Mouse (Mus musculus) CH12.LX (cell line): ENCODE measurements around the gene Rbfox1. TPM values are rescaled to one million over a fixed set of nuclear protein-coding genes. Genes with fewer than 3 reads are reported as not detected.

Experiments
- DNase-seq: peaks from one replicate; pipeline ENCODE4 v3.0.0-alpha.2; 2013; ENCODE audit errors: extremely low read depth
- H3K27ac ChIP-seq: 2 replicates; pipeline ENCODE4 v1.5.1; 2012; ENCODE audit warnings: low read depth, mild to moderate bottlenecking, control low read depth, moderate library complexity; ENCODE audit not compliant: insufficient read depth
- H3K27me3 ChIP-seq: replicated peaks from 2 replicates; pipeline ENCODE3; 2012; ENCODE audit warnings: inconsistent platforms
- H3K36me3 ChIP-seq, 2 experiments: replicated peaks in 1 of 2; 2 replicates each; pipeline versions ENCODE3 to v1.6.1; 2012; ENCODE audit warnings: inconsistent platforms in 1 of 2, low read length in 1 of 2, mild to moderate bottlenecking in 1 of 2, mixed read lengths in 1 of 2, moderate library complexity in 1 of 2; ENCODE audit not compliant: control insufficient read depth in 1 of 2, insufficient read depth in 1 of 2
- H3K4me1 ChIP-seq, 2 experiments: 2 replicates each; pipeline ENCODE4 v1.6.1; 2012; ENCODE audit warnings: inconsistent platforms in 1 of 2, moderate library complexity in 1 of 2; ENCODE audit not compliant: insufficient read depth in 2 of 2, control insufficient read depth in 1 of 2
- H3K4me2 ChIP-seq: 2 replicates; pipeline ENCODE4 v1.6.1; 2012; ENCODE audit warnings: low read depth, mild to moderate bottlenecking, control low read depth; ENCODE audit not compliant: poor library complexity, insufficient read depth, severe bottlenecking
- H3K4me3 ChIP-seq, 3 experiments: fragments of 150-350 bp in 1 of 3; sonication (generic) in 1 of 3; replicated peaks in 1 of 3; 2 replicates each; pipeline versions ENCODE3 to v1.5.1; 2011 to 2012; ENCODE audit warnings: low read depth in 2 of 3, low read length in 2 of 3, mild to moderate bottlenecking in 2 of 3, moderate library complexity in 2 of 3, control low read depth in 1 of 3, improper control_type of control experiment in 1 of 3, inconsistent platforms in 1 of 3, mixed read lengths in 1 of 3; ENCODE audit not compliant: poor library complexity in 1 of 3
- H3K79me2 ChIP-seq: replicated peaks from 2 replicates; pipeline ENCODE4 v1.6.1; 2012; ENCODE audit warnings: mild to moderate bottlenecking, moderate library complexity; ENCODE audit not compliant: control insufficient read depth, poor library complexity, insufficient read depth, severe bottlenecking; ENCODE audit errors: extremely low read depth
- H3K9ac ChIP-seq: 2 replicates; pipeline ENCODE4 v1.6.1; 2012; ENCODE audit warnings: low read depth, mild to moderate bottlenecking, control low read depth, moderate library complexity; ENCODE audit not compliant: insufficient read depth
- H3K9me3 ChIP-seq: replicated peaks from 2 replicates; pipeline ENCODE3; 2012; ENCODE audit warnings: low read length, inconsistent platforms, mixed read lengths
- BHLHE40 ChIP-seq: IDR thresholded peaks from 2 replicates; pipeline ENCODE4 v1.6.1; 2011; ENCODE audit warnings: mild to moderate bottlenecking, low read depth, low read length, improper control_type of control experiment
- CHD1 ChIP-seq: IDR thresholded peaks from 2 replicates; pipeline ENCODE4 v1.6.1; 2012; ENCODE audit warnings: low read depth, low read length, improper control_type of control experiment, inconsistent platforms
- CTCF ChIP-seq, 2 experiments: IDR thresholded peaks in 1 of 2; conservative IDR thresholded peaks in 1 of 2; 2 replicates each; pipeline ENCODE4 v1.5.1; 2011 to 2012; ENCODE audit warnings: low read depth in 2 of 2, low read length in 2 of 2, improper control_type of control experiment in 1 of 2, inconsistent platforms in 1 of 2, mild to moderate bottlenecking in 1 of 2, moderate library complexity in 1 of 2
- ELF1 ChIP-seq: IDR thresholded peaks from 2 replicates; pipeline ENCODE4 v1.6.1; 2014; ENCODE audit warnings: low read depth, mild to moderate bottlenecking, inconsistent platforms, low read length, improper control_type of control experiment
- GABPA ChIP-seq: IDR thresholded peaks from 2 replicates; pipeline ENCODE4 v1.6.1; 2012; ENCODE audit warnings: low read depth, low read length, improper control_type of control experiment, inconsistent platforms; ENCODE audit not compliant: insufficient replicate concordance
- HCFC1 ChIP-seq: IDR thresholded peaks from 2 replicates; pipeline ENCODE4 v1.6.1; 2012; ENCODE audit warnings: low read depth, mild to moderate bottlenecking, inconsistent platforms, low read length, improper control_type of control experiment
- IRF4 ChIP-seq: IDR thresholded peaks from 2 replicates; pipeline ENCODE4 v1.6.1; 2014; ENCODE audit warnings: low read depth, mild to moderate bottlenecking, inconsistent platforms, low read length, improper control_type of control experiment
- JUN ChIP-seq: IDR thresholded peaks from 2 replicates; pipeline ENCODE4 v1.6.1; 2011; ENCODE audit warnings: low read depth, mild to moderate bottlenecking, low read length, improper control_type of control experiment, moderate library complexity; ENCODE audit not compliant: insufficient read depth
- JUND ChIP-seq: conservative IDR thresholded peaks from 2 replicates; pipeline ENCODE4 v1.6.1; 2011; ENCODE audit warnings: low read depth, low read length, improper control_type of control experiment
- KAT2A ChIP-seq: IDR thresholded peaks from 2 replicates; pipeline ENCODE4 v1.6.1; 2012; ENCODE audit warnings: low read length, improper control_type of control experiment, inconsistent platforms; ENCODE audit not compliant: insufficient replicate concordance
- MAZ ChIP-seq: IDR thresholded peaks from 2 replicates; pipeline ENCODE4 v1.6.1; 2012; ENCODE audit warnings: low read depth, mild to moderate bottlenecking, inconsistent platforms, low read length, improper control_type of control experiment, moderate library complexity
- NELFE ChIP-seq: IDR thresholded peaks from 2 replicates; pipeline ENCODE4 v1.6.1; 2011; ENCODE audit warnings: low read depth, low read length, improper control_type of control experiment
- PAX5 ChIP-seq: IDR thresholded peaks from 2 replicates; pipeline ENCODE4 v1.6.1; 2012; ENCODE audit warnings: low read length, inconsistent platforms, mixed read lengths
- POLR2A ChIP-seq: IDR thresholded peaks from 2 replicates; pipeline ENCODE4 v1.6.1; 2011; ENCODE audit warnings: low read depth, mild to moderate bottlenecking, improper control_type of control experiment, low read length
- POLR2AphosphoS2 ChIP-seq: IDR thresholded peaks from 2 replicates; pipeline ENCODE4 v1.6.1; 2011; ENCODE audit warnings: low read depth, low read length, improper control_type of control experiment
- RAD21 ChIP-seq: IDR thresholded peaks from 2 replicates; pipeline ENCODE4 v1.6.1; 2011; ENCODE audit warnings: low read depth, mild to moderate bottlenecking, low read length, improper control_type of control experiment, moderate library complexity
- TCF12 ChIP-seq: IDR thresholded peaks from 2 replicates; pipeline ENCODE4 v1.6.1; 2014; ENCODE audit warnings: low read depth, mild to moderate bottlenecking, inconsistent platforms, low read length, improper control_type of control experiment
- USF1 ChIP-seq: IDR thresholded peaks from 2 replicates; pipeline ENCODE4 v1.6.1; 2014; ENCODE audit warnings: low read depth, mild to moderate bottlenecking, inconsistent platforms, low read length, improper control_type of control experiment
- USF2 ChIP-seq: conservative IDR thresholded peaks from 2 replicates; pipeline ENCODE4 v1.6.1; 2011; ENCODE audit warnings: low read depth, low read length, improper control_type of control experiment
- ZMIZ1 ChIP-seq: IDR thresholded peaks from 2 replicates; pipeline ENCODE4 v1.6.1; 2012; ENCODE audit warnings: low read depth, mild to moderate bottlenecking, inconsistent platforms, low read length, improper control_type of control experiment
- dilution Hi-C: fragments of 300-500 bp; cut with MboI; formaldehyde crosslinking; loops from 2 replicates; pipeline ENCODE4 v1.14.3; 2020; ENCODE audit warnings: low sequenced_read_pairs; ENCODE audit not compliant: extremely low pct_unique_long_range_greater_than_20kb, extremely low pct_ligation_motif_present
- in situ Hi-C: fragments of 300-500 bp; cut with MboI; formaldehyde crosslinking; loops from 3 replicates; pipeline ENCODE4 v1.14.3; 2019; ENCODE audit warnings: low sequenced_read_pairs, low pct_ligation_motif_present, low pct_unique_long_range_greater_than_20kb, mixed read lengths
- polyA plus RNA-seq: library from polyadenylated mRNA; unstranded; fragments of >175 nt; gene quantifications from 2 replicates; pipeline ENCODE4 v1.2.1, GENCODE M21; 2012; ENCODE audit warnings: low read depth; ENCODE audit not compliant: insufficient read length
- total RNA-seq, 2 experiments: library from RNA; depleted of rRNA; stranded (reverse); fragments of 300-350 nt in 1 of 2; fragments of >200 nt in 1 of 2; gene quantifications; 2 replicates each; pipeline ENCODE4 v1.2.3; 2012 to 2014

Gene Rbfox1
- total and polyA plus RNA-seq, 3 experiments: not detected

DNA sequence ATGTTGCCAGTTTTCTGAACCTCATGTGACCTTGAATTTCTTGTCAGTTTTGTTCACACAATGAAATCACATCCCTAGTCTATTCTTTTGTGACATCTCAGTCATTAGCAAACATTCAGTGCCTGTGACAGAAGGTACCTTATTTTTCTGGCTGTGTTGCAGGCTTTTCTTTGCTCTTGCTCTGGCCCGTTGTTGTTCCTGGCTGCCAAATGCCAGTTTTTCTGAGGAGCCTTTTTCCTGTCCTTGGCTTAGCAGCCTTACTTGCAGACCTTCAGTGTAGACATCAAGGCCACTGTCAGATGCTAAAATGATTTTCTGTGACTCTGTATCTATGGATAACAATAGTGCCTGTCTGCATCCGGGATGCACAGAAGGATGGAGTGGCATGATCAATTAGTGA is 1020.8 kb downstream of the Rbfox1 start:
- Histone ChIP-seq H3K9ac (no peak overlapping the region), H3K36me3 (no peaks in the 10 kb centered on the region), H3K9me3 (peaks cover 63% of the 10 kb centered on the region), H3K4me2 (no peak overlapping the region), H3K4me3 (no peak overlapping the region), H3K4me1 (no peaks in the 10 kb centered on the region), H3K27ac (no peak overlapping the region), H3K79me2 (no peaks in the 10 kb centered on the region), H3K27me3 (no peaks in the 10 kb centered on the region)
- in situ Hi-C loops (no loop called here), dilution Hi-C loops (no loop called here)
- no peak for TF ChIP-seq CHD1
- TF ChIP-seq POLR2AphosphoS2: no peak
- TF ChIP-seq KAT2A: no peak
- TF ChIP-seq IRF4: no peak
- no peak for TF ChIP-seq JUND
- TF ChIP-seq USF2: no peak
- TF ChIP-seq NELFE: no peak
- TF ChIP-seq RAD21: no peak
- no peak for TF ChIP-seq MAZ
- TF ChIP-seq GABPA: no peak
- TF ChIP-seq ZMIZ1: no peak
- no peak for TF ChIP-seq BHLHE40
- no peak for TF ChIP-seq POLR2A
- TF ChIP-seq CTCF (conservative IDR thresholded peaks at IDR 0.05 in 1 of 2, IDR thresholded peaks at IDR 0.05 in 1 of 2; ENCODE audit: low read depth in 2 of 2, low read length in 2 of 2): no peak
- TF ChIP-seq ELF1: no peak
- TF ChIP-seq PAX5: no peak
- no peak for TF ChIP-seq JUN
- DNase-seq: no peak

DNA sequence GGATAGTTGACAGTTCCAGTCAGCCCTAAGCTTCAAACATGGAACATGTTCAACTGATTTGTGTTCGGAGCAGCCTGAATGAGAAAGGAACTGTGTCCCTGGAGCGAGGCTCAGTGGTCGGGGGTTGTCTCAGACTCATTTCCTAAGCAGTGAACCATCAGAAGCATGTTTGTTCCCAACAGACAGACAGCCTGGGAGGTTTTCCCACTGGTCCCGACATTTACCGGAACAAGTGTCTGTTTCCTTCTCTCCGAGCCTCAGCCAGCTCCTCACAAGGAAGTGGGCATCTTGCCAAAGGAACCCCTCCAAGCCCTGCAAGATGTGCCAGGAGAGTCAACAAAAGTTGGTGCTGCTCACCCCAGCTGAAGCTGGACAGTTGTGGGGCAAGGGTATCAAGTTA is 1022.4 kb downstream of the Rbfox1 start:
- dilution Hi-C loops: no loop called here
- no peaks in the 10 kb centered on the region for H3K79me2 ChIP-seq
- H3K4me3 ChIP-seq: no peak overlapping the region
- H3K9ac ChIP-seq: no peak overlapping the region
- no peaks in the 10 kb centered on the region for H3K4me1 ChIP-seq
- no peak for TF ChIP-seq CHD1
- no peak for TF ChIP-seq TCF12
- no peak for TF ChIP-seq IRF4
- TF ChIP-seq HCFC1: no peak
- TF ChIP-seq USF1: no peak
- TF ChIP-seq, all 38 proteins: peak for 0
- Histone ChIP-seq H3K36me3 (no peaks in the 10 kb centered on the region), H3K27ac (no peak overlapping the region), H3K4me2 (no peak overlapping the region), H3K27me3 (no peaks in the 10 kb centered on the region), H3K9me3 (peaks cover 62% of the 10 kb centered on the region)
- in situ Hi-C loops: no loop called here
- no peak for DNase-seq
